Mouse (Mus musculus) brain, embryonic 14.5 days (tissue): ENCODE results near the gene Gm43518.

ENCODE experiments used
- CTCF ChIP-seq: fragments of 200-500 bp; IDR thresholded peaks from 2 replicates; pipeline ENCODE4 v1.5.1; 2012; ENCODE audit warnings: inconsistent platforms, mild to moderate bottlenecking, moderate library complexity, borderline replicate concordance; ENCODE audit not compliant: insufficient read depth, insufficient read length; ENCODE audit errors: extremely low read depth
- POLR2A ChIP-seq: fragments of 200-500 bp; IDR thresholded peaks from 2 replicates; pipeline ENCODE4 v1.6.1; 2012; ENCODE audit warnings: mild to moderate bottlenecking, inconsistent platforms, borderline replicate concordance; ENCODE audit not compliant: poor library complexity, insufficient read depth, insufficient read length, severe bottlenecking; ENCODE audit errors: extremely low read depth

- TF ChIP-seq CTCF (no peak), POLR2A (no peak)
Measured at GRCm38 (mm10) chr5:123904059-123904672, 23.1 kb upstream of the Gm43518 start.
